Mouse (Mus musculus): ENCODE data around the gene Tectb. TPM values are rescaled to one million over a fixed set of nuclear protein-coding genes. Genes with fewer than 3 reads are reported as not detected.
"Not testable (repeated sequence)": the region's sequence is repeated elsewhere in the genome, so short reads cannot be mapped to it uniquely, and the experiment has no call there.

Tectb gene
- polyA plus RNA-seq, 1 experiment from 2014 or later = not detected

DNA sequence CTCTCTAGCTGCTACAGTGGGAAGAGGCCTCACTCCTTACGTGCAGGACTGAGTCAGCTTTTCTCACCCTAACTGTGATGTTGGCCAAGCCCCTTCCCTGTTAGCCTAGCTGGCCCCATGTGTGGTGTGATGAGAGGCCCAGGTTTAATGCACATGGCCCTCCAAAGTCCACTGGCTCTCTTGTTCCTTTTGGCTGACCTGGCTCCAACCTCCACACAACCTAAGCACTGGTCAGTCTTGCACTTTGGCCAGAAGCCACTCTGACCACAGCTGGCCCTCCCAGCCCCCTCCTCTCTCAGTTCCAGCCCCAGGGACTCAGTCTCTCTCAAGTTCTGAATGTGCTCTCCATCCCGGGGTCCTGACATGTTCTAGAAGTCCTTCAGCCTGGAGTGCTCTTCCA, 35.4 kb upstream of the Tectb start:
- 65% methylated on average over 2 of the region's 2 CpGs for WGBS
- no peak overlapping the region for H3K4me2 ChIP-seq
- no peaks in the 10 kb centered on the region for H3K36me3 ChIP-seq
- no peak for ATAC-seq (replicated peaks; ENCODE audit: insufficient number of reproducible peaks, insufficient read depth, low FRiP score, low read depth)
- H3K9ac ChIP-seq = no peak overlapping the region
- no peak overlapping the region for H3K4me3 ChIP-seq
- no peak overlapping the region for H3K27ac ChIP-seq
- H3K9me3 ChIP-seq (replicated peaks) = no peaks in the 10 kb centered on the region
- no peaks in the 10 kb centered on the region for H3K4me1 ChIP-seq (replicated peaks)
- H3K27me3 ChIP-seq = no peaks in the 10 kb centered on the region

DNA sequence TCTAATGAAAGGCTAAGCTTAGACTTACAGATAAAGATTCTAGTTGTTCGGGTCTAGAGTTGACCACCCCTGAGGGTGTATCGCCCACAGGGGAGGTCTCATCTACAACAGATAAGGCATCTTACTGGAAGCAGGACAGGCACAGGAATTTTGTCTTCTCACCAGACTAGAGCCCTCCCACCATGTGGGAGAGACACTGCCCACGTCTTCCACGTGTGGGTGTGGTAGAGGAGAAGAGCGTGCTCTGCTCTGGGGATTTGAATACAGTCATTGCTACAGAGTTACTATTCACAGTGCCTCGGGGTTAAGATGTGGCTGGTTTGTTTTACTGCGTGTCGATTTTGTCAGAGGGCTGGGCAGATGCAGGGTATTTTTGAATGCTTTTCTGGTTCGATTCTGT, 33.0 kb upstream of the Tectb start:
- Histone ChIP-seq H3K9ac (no peak overlapping the region), H3K27me3 (no peaks in the 10 kb centered on the region), H3K4me3 (no peak overlapping the region), H3K9me3 (replicated peaks) (no peaks in the 10 kb centered on the region), H3K4me2 (no peak overlapping the region), H3K36me3 (no peaks in the 10 kb centered on the region), H3K4me1 (replicated peaks) (no peaks in the 10 kb centered on the region), H3K27ac (no peak overlapping the region)
- no peak for ATAC-seq (replicated peaks; ENCODE audit: insufficient number of reproducible peaks, insufficient read depth, low FRiP score, low read depth)
- 52% methylated on average over 9 of the region's 9 CpGs for WGBS

- Histone ChIP-seq H3K9ac (no peak overlapping the region), H3K4me1 (replicated peaks) (no peaks in the 10 kb centered on the region), H3K36me3 (no peaks in the 10 kb centered on the region), H3K27ac (no peak overlapping the region), H3K4me2 (no peak overlapping the region), H3K9me3 (replicated peaks) (no peaks in the 10 kb centered on the region), H3K4me3 (no peak overlapping the region), H3K27me3 (no peaks in the 10 kb centered on the region)
- no peak for ATAC-seq (replicated peaks; ENCODE audit: insufficient number of reproducible peaks, insufficient read depth, low FRiP score, low read depth)
- WGBS = 71% methylated on average over 6 of the region's 6 CpGs
Observed at GRCm38 (mm10) chr19:55148109-55148508, 32.4 kb upstream of the Tectb start.

- ATAC-seq (replicated peaks; ENCODE audit: insufficient number of reproducible peaks, insufficient read depth, low FRiP score, low read depth) = no peak
- Histone ChIP-seq H3K36me3 (no peaks in the 10 kb centered on the region), H3K9me3 (replicated peaks) (no peaks in the 10 kb centered on the region), H3K27me3 (no peaks in the 10 kb centered on the region), H3K4me1 (replicated peaks) (no peaks in the 10 kb centered on the region), H3K4me3 (no peak overlapping the region), H3K9ac (no peak overlapping the region), H3K4me2 (no peak overlapping the region), H3K27ac (no peak overlapping the region)
- 71% methylated on average over 6 of the region's 6 CpGs for WGBS
Observed at GRCm38 (mm10) chr19:55149646-55150045, 30.9 kb upstream of the Tectb start.

GRCm38 (mm10) chr19:55152274-55152673, 28.3 kb upstream of the Tectb start:
- WGBS = 56% methylated on average over 6 of the region's 6 CpGs
- ATAC-seq (replicated peaks; ENCODE audit: insufficient number of reproducible peaks, insufficient read depth, low FRiP score, low read depth) = not testable (repeated sequence)

GRCm38 (mm10) chr19:55152983-55153382, 27.6 kb upstream of the Tectb start:
- Histone ChIP-seq H3K4me3 (no peak overlapping the region), H3K9me3 (replicated peaks) (no peaks in the 10 kb centered on the region), H3K27me3 (no peaks in the 10 kb centered on the region), H3K9ac (no peak overlapping the region), H3K4me1 (replicated peaks) (no peaks in the 10 kb centered on the region), H3K36me3 (no peaks in the 10 kb centered on the region), H3K4me2 (no peak overlapping the region), H3K27ac (no peak overlapping the region)
- 83% methylated on average over 6 of the region's 6 CpGs for WGBS
- no peak for ATAC-seq (replicated peaks; ENCODE audit: insufficient number of reproducible peaks, insufficient read depth, low FRiP score, low read depth)

More at GRCm38 (mm10) chr19:55152274-55152673, 28.3 kb upstream of the Tectb start:
- not testable (repeated sequence) for H3K27ac ChIP-seq; H3K36me3 ChIP-seq; H3K9ac ChIP-seq; H3K4me2 ChIP-seq; H3K27me3 ChIP-seq; H3K4me3 ChIP-seq; H3K9me3 ChIP-seq (replicated peaks); H3K4me1 ChIP-seq (replicated peaks)

GRCm38 (mm10) chr19:55157029-55157428, 23.5 kb upstream of the Tectb start:
- H3K36me3 ChIP-seq = no peaks in the 10 kb centered on the region
- WGBS = 74% methylated on average over 7 of the region's 7 CpGs
- no peak overlapping the region for H3K4me3 ChIP-seq
- no peaks in the 10 kb centered on the region for H3K9me3 ChIP-seq (replicated peaks)
- no peak for ATAC-seq (replicated peaks; ENCODE audit: insufficient number of reproducible peaks, insufficient read depth, low FRiP score, low read depth)
- no peak overlapping the region for H3K9ac ChIP-seq
- no peaks in the 10 kb centered on the region for H3K27me3 ChIP-seq
- no peaks in the 10 kb centered on the region for H3K4me1 ChIP-seq (replicated peaks)
- no peak overlapping the region for H3K4me2 ChIP-seq
- no peak overlapping the region for H3K27ac ChIP-seq

DNA sequence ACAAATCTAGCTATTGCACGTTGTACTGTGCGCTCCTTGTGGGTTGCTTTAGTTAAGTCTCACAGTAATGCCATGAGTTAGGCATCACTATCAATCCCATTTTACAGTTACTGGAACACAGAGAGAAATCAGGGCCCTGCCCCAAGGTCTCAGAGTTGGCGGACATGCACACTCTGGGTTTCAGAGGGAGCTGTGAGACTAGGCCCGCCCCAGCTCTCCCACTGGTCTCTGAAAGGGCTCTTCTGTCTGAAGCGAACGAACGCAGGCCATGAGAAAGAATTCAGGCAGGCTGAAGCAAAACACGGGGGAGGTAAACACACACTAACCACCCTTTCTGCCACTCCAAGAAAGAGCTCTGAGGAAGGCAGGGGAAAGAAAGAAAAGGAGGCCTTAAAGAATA, 21.9 kb upstream of the Tectb start:
- H3K36me3 ChIP-seq = no peaks in the 10 kb centered on the region
- no peak overlapping the region for H3K9ac ChIP-seq
- 65% methylated on average over 8 of the region's 8 CpGs for WGBS
- no peaks in the 10 kb centered on the region for H3K27me3 ChIP-seq
- no peak overlapping the region for H3K4me3 ChIP-seq
- no peaks in the 10 kb centered on the region for H3K4me1 ChIP-seq (replicated peaks)
- no peaks in the 10 kb centered on the region for H3K9me3 ChIP-seq (replicated peaks)
- H3K27ac ChIP-seq = no peak overlapping the region
- ATAC-seq (replicated peaks; ENCODE audit: insufficient number of reproducible peaks, insufficient read depth, low FRiP score, low read depth) = no peak
- H3K4me2 ChIP-seq = no peak overlapping the region

- Histone ChIP-seq H3K27me3 (no peaks in the 10 kb centered on the region), H3K9ac (no peak overlapping the region), H3K9me3 (replicated peaks) (no peaks in the 10 kb centered on the region), H3K4me2 (no peak overlapping the region), H3K36me3 (no peaks in the 10 kb centered on the region), H3K4me1 (replicated peaks) (no peaks in the 10 kb centered on the region), H3K27ac (no peak overlapping the region), H3K4me3 (no peak overlapping the region)
- no peak for ATAC-seq (replicated peaks; ENCODE audit: insufficient number of reproducible peaks, insufficient read depth, low FRiP score, low read depth)
- WGBS = 62% methylated on average over 6 of the region's 6 CpGs
Observed at GRCm38 (mm10) chr19:55159826-55160225, 20.7 kb upstream of the Tectb start.

- Histone ChIP-seq H3K9ac (no peak overlapping the region), H3K36me3 (no peaks in the 10 kb centered on the region), H3K27ac (no peak overlapping the region), H3K27me3 (no peaks in the 10 kb centered on the region), H3K4me1 (replicated peaks) (no peaks in the 10 kb centered on the region), H3K9me3 (replicated peaks) (no peaks in the 10 kb centered on the region), H3K4me2 (no peak overlapping the region), H3K4me3 (no peak overlapping the region)
- no peak for ATAC-seq (replicated peaks; ENCODE audit: insufficient number of reproducible peaks, insufficient read depth, low FRiP score, low read depth)
- WGBS = 72% methylated on average over 4 of the region's 4 CpGs
Observed at GRCm38 (mm10) chr19:55162271-55162670, 18.3 kb upstream of the Tectb start.

GRCm38 (mm10) chr19:55164162-55164561, 16.4 kb upstream of the Tectb start:
- H3K9me3 ChIP-seq (replicated peaks) = no peaks in the 10 kb centered on the region
- no peak overlapping the region for H3K27ac ChIP-seq
- H3K36me3 ChIP-seq = no peaks in the 10 kb centered on the region
- no peak overlapping the region for H3K9ac ChIP-seq
- H3K27me3 ChIP-seq = no peaks in the 10 kb centered on the region
- no peak overlapping the region for H3K4me3 ChIP-seq
- WGBS = 52% methylated on average over 1 of the region's 1 CpGs
- H3K4me2 ChIP-seq = no peak overlapping the region
- ATAC-seq (replicated peaks; ENCODE audit: insufficient number of reproducible peaks, insufficient read depth, low FRiP score, low read depth) = no peak
- H3K4me1 ChIP-seq (replicated peaks) = no peaks in the 10 kb centered on the region

DNA sequence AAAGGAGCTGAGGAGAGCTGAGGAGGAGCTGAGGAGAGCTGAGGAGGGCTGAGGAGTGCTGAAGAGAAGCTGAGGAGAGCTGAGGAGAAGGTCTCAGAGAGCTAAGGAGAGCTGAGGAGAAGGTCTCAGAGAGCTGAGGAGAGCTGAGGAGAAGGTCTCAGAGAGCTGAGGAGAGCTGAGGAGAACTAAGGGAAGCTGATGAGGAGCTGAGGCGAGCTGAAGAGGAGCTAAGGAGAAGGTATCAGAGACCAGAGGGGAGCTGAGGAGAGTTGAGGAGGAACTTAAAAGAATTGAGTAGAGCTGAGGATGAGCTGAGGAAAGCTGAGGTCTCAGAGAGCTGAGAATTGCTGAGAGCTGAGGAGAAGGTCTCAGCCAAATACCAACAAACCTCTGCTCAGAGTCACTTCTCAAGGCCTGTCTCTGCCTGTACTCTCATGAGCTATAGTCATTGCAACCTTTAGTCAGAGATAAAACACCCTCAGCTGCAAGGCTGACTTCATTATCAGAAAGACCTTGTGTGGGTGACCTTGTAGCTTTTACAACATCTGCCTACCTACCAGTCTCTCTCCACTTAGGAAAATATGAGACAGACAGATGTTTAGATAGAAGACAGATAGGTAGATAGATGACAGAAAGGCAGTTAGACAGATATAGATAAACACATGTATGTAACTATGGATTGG, 15.2 kb upstream of the Tectb start:
- Histone ChIP-seq H3K4me3 (no peak overlapping the region), H3K9ac (no peak overlapping the region), H3K4me2 (no peak overlapping the region), H3K27ac (no peak overlapping the region), H3K27me3 (no peaks in the 10 kb centered on the region), H3K36me3 (no peaks in the 10 kb centered on the region), H3K4me1 (replicated peaks) (no peaks in the 10 kb centered on the region), H3K9me3 (replicated peaks) (no peaks in the 10 kb centered on the region)
- ATAC-seq (replicated peaks; ENCODE audit: insufficient number of reproducible peaks, insufficient read depth, low FRiP score, low read depth) = no peak
- 79% methylated on average over 1 of the region's 1 CpGs for WGBS

Data from heart, embryonic 15.5 days (tissue).